Mouse (Mus musculus) liver, embryonic 12.5 days (tissue): ENCODE data around the gene Ksr2. TPM values are rescaled to one million over a fixed set of nuclear protein-coding genes. Genes with fewer than 3 reads are reported as not detected.
"Not testable (repeated sequence)": the region's sequence is repeated elsewhere in the genome, so short reads cannot be mapped to it uniquely, and the experiment has no call there.

Experiments used
- ATAC-seq: fragments of 200-750 bp; cut with Nextera tagmentation; 2 replicates; pipeline ENCODE4 v1.8.0; 2017; ENCODE audit warnings: moderate number of reproducible peaks, mild to moderate bottlenecking, moderate library complexity
- H3K27ac ChIP-seq: fragments of 300-500 bp; sonication (generic); 2 replicates; pipeline ENCODE4 v1.5.1; 2016; ENCODE audit warnings: mild to moderate bottlenecking
- H3K27me3 ChIP-seq: fragments of 300-500 bp; sonication (generic); replicated peaks from 2 replicates; pipeline ENCODE4 v1.6.1; 2016; ENCODE audit warnings: mild to moderate bottlenecking, moderate library complexity
- H3K36me3 ChIP-seq: fragments of 300-500 bp; sonication (generic); 2 replicates; pipeline ENCODE4 v1.6.1; 2016; ENCODE audit warnings: mild to moderate bottlenecking, moderate library complexity
- H3K4me1 ChIP-seq: fragments of 300-500 bp; sonication (generic); 2 replicates; pipeline ENCODE4 v1.6.1; 2016
- H3K4me2 ChIP-seq: fragments of 300-500 bp; sonication (generic); 2 replicates; pipeline ENCODE4 v1.6.1; 2016; ENCODE audit warnings: mild to moderate bottlenecking, moderate library complexity
- H3K4me3 ChIP-seq: fragments of 300-500 bp; sonication (generic); 2 replicates; pipeline ENCODE4 v1.5.1; 2016; ENCODE audit warnings: mild to moderate bottlenecking, moderate library complexity
- H3K9ac ChIP-seq: fragments of 300-500 bp; sonication (generic); 2 replicates; pipeline ENCODE4 v1.6.1; 2016; ENCODE audit warnings: mild to moderate bottlenecking, moderate library complexity
- H3K9me3 ChIP-seq: fragments of 300-500 bp; sonication (generic); replicated peaks from 2 replicates; pipeline ENCODE4 v1.6.1; 2016; ENCODE audit warnings: mild to moderate bottlenecking, moderate library complexity
- WGBS: fragments of 180-500 bp; shearing (Covaris S2); methylation state at CpG from one replicate; pipeline ENCODE4 v1.1.7; 2016; ENCODE audit not compliant: insufficient replicate concordance; 5-methylcytosine and 5-hydroxymethylcytosine counted together
- polyA plus RNA-seq: library from polyadenylated mRNA; unstranded; fragments of >200 nt; fragmentation: Nextera tagmentation; extraction: Ambion mirVana; gene quantifications from 2 replicates; pipeline ENCODE4 v1.2.1, GENCODE M21; 2016

Gene Ksr2
- polyA plus RNA-seq, 1 experiment from 2014 or later, result not detected

- H3K27ac ChIP-seq, result no peak overlapping the region
- H3K9ac ChIP-seq, result no peak overlapping the region
- 8% methylated on average over 10 of the region's 10 CpGs for WGBS
- no peak for ATAC-seq
- H3K27me3 ChIP-seq, result peaks cover 93% of the 10 kb centered on the region
- 0 out of 2 replicates have a peak, but pooled peaks cover 9% of the 10 kb centered on the region for H3K4me1 ChIP-seq
- no peak overlapping the region for H3K4me3 ChIP-seq
- no peaks in the 10 kb centered on the region for H3K9me3 ChIP-seq
- no peak overlapping the region; the same call in 1 of the 2 replicates for H3K4me2 ChIP-seq
- no peaks in the 10 kb centered on the region for H3K36me3 ChIP-seq
These were observed 811 bp downstream of the Ksr2 start for GRCm38 (mm10) chr5:117414611-117415010.

- peaks cover 86% of the 10 kb centered on the region for H3K27me3 ChIP-seq
These were observed 1.5 kb downstream of the Ksr2 start for GRCm38 (mm10) chr5:117415011-117415912.

GRCm38 (mm10) chr5:117417442-117417841 lies 3.6 kb downstream of the Ksr2 start:
- no peak overlapping the region for H3K27ac ChIP-seq
- no peak overlapping the region for H3K4me3 ChIP-seq
- H3K4me2 ChIP-seq, result no peak overlapping the region
- peaks cover 64% of the 10 kb centered on the region for H3K27me3 ChIP-seq
- WGBS, result 47% methylated on average over 2 of the region's 2 CpGs
- no peaks in the 10 kb centered on the region for H3K36me3 ChIP-seq
- no peak overlapping the region for H3K9ac ChIP-seq
- no peaks in the 10 kb centered on the region for H3K9me3 ChIP-seq
- H3K4me1 ChIP-seq, result 0 out of 2 replicates have a peak, but pooled peaks cover 9% of the 10 kb centered on the region
- ATAC-seq, result no peak

More at GRCm38 (mm10) chr5:117415011-117415912, 1.5 kb downstream of the Ksr2 start:
- ATAC-seq, result no peak
- Histone ChIP-seq H3K4me1 (0 out of 2 replicates have a peak, but pooled peaks cover 9% of the 10 kb centered on the region), H3K27ac (no peak overlapping the region), H3K9ac (no peak overlapping the region), H3K36me3 (no peaks in the 10 kb centered on the region), H3K4me2 (no peak overlapping the region), H3K4me3 (no peak overlapping the region), H3K9me3 (no peaks in the 10 kb centered on the region)
- WGBS, result 36% methylated on average over 19 of the region's 19 CpGs

GRCm38 (mm10) chr5:117433501-117433900 lies 19.7 kb downstream of the Ksr2 start:
- not testable (repeated sequence) for H3K27me3 ChIP-seq, ATAC-seq, H3K4me2 ChIP-seq, H3K36me3 ChIP-seq, H3K9me3 ChIP-seq, H3K4me3 ChIP-seq, H3K9ac ChIP-seq, H3K27ac ChIP-seq, H3K4me1 ChIP-seq
- 82% methylated on average over 7 of the region's 7 CpGs for WGBS

GRCm38 (mm10) chr5:117440261-117440660 lies 26.5 kb downstream of the Ksr2 start:
- Histone ChIP-seq H3K4me3 (no peak overlapping the region), H3K4me2 (no peak overlapping the region), H3K27ac (no peak overlapping the region), H3K4me1 (no peaks in the 10 kb centered on the region), H3K27me3 (peaks cover 6% of the 10 kb centered on the region; the same call in 1 of the 2 replicates), H3K36me3 (no peaks in the 10 kb centered on the region), H3K9me3 (no peaks in the 10 kb centered on the region), H3K9ac (no peak overlapping the region)
- 78% methylated on average over 11 of the region's 11 CpGs for whole genome bisulfite sequencing
- no peak for ATAC-seq

- H3K27me3 ChIP-seq, result peaks cover 12% of the 10 kb centered on the region; the same call in 1 of the 2 replicates
- no peak overlapping the region for H3K9ac ChIP-seq
- H3K9me3 ChIP-seq, result no peaks in the 10 kb centered on the region
- no peak overlapping the region for H3K27ac ChIP-seq
- H3K4me3 ChIP-seq, result no peak overlapping the region
- no peaks in the 10 kb centered on the region for H3K4me1 ChIP-seq
- ATAC-seq, result no peak
- no peak overlapping the region for H3K4me2 ChIP-seq
- WGBS, result 49% methylated on average over 18 of the region's 18 CpGs
- H3K36me3 ChIP-seq, result no peaks in the 10 kb centered on the region
These were observed 27.5 kb downstream of the Ksr2 start for GRCm38 (mm10) chr5:117441242-117441842.

- Histone ChIP-seq H3K9me3 (no peaks in the 10 kb centered on the region), H3K27ac (no peak overlapping the region), H3K9ac (no peak overlapping the region), H3K4me1 (no peaks in the 10 kb centered on the region), H3K27me3 (peaks cover 17% of the 10 kb centered on the region; the same call in 1 of the 2 replicates), H3K36me3 (no peaks in the 10 kb centered on the region), H3K4me2 (no peak overlapping the region), H3K4me3 (no peak overlapping the region)
- ATAC-seq, result no peak
- WGBS, result 81% methylated on average over 12 of the region's 12 CpGs
These were observed 28.5 kb downstream of the Ksr2 start for GRCm38 (mm10) chr5:117442157-117442765.

- H3K36me3 ChIP-seq, result no peaks in the 10 kb centered on the region
- H3K9me3 ChIP-seq, result no peaks in the 10 kb centered on the region
- H3K27me3 ChIP-seq, result peaks cover 22% of the 10 kb centered on the region; the same call in 1 of the 2 replicates
- no peak overlapping the region for H3K4me3 ChIP-seq
- no peak overlapping the region for H3K9ac ChIP-seq
- H3K27ac ChIP-seq, result no peak overlapping the region
- 58% methylated on average over 4 of the region's 4 CpGs for WGBS
- no peak overlapping the region for H3K4me2 ChIP-seq
- H3K4me1 ChIP-seq, result no peaks in the 10 kb centered on the region
- no peak for ATAC-seq
These were observed 29.3 kb downstream of the Ksr2 start for GRCm38 (mm10) chr5:117443141-117443540.

- H3K4me1 ChIP-seq, result no peaks in the 10 kb centered on the region
- H3K9me3 ChIP-seq, result no peaks in the 10 kb centered on the region
- no peak overlapping the region for H3K4me2 ChIP-seq
- H3K9ac ChIP-seq, result no peak overlapping the region
- no peak overlapping the region for H3K27ac ChIP-seq
- 71% methylated on average over 6 of the region's 6 CpGs for WGBS
- ATAC-seq, result no peak
- no peaks in the 10 kb centered on the region for H3K36me3 ChIP-seq
- H3K27me3 ChIP-seq, result peaks cover 22% of the 10 kb centered on the region; the same call in 1 of the 2 replicates
- no peak overlapping the region for H3K4me3 ChIP-seq
These were observed 30.1 kb downstream of the Ksr2 start for GRCm38 (mm10) chr5:117443902-117444301.

- Histone ChIP-seq H3K4me1 (no peaks in the 10 kb centered on the region), H3K4me3 (no peak overlapping the region), H3K27ac (no peak overlapping the region), H3K27me3 (peaks cover 16% of the 10 kb centered on the region; the same call in 1 of the 2 replicates), H3K9me3 (no peaks in the 10 kb centered on the region), H3K36me3 (no peaks in the 10 kb centered on the region), H3K4me2 (no peak overlapping the region), H3K9ac (no peak overlapping the region)
- 35% methylated on average over 6 of the region's 6 CpGs for WGBS
- ATAC-seq, result no peak
These were observed 33.9 kb downstream of the Ksr2 start for GRCm38 (mm10) chr5:117447698-117448097.

GRCm38 (mm10) chr5:117452013-117452412 lies 38.2 kb downstream of the Ksr2 start:
- H3K36me3 ChIP-seq, result no peaks in the 10 kb centered on the region
- H3K4me3 ChIP-seq, result no peak overlapping the region
- peaks cover 7% of the 10 kb centered on the region; the same call in 1 of the 2 replicates for H3K27me3 ChIP-seq
- no peak for ATAC-seq
- WGBS, result 67% methylated on average over 2 of the region's 2 CpGs
- H3K27ac ChIP-seq, result no peak overlapping the region
- H3K9me3 ChIP-seq, result no peaks in the 10 kb centered on the region
- H3K9ac ChIP-seq, result no peak overlapping the region
- no peaks in the 10 kb centered on the region for H3K4me1 ChIP-seq
- H3K4me2 ChIP-seq, result no peak overlapping the region

- H3K4me1 ChIP-seq, result peaks cover 21% of the 10 kb centered on the region
- H3K27me3 ChIP-seq, result no peaks in the 10 kb centered on the region
- no peak overlapping the region for H3K4me2 ChIP-seq
- no peaks in the 10 kb centered on the region for H3K9me3 ChIP-seq
- no peaks in the 10 kb centered on the region for H3K36me3 ChIP-seq
- H3K4me3 ChIP-seq, result no peak overlapping the region
- H3K9ac ChIP-seq, result no peak overlapping the region
- 63% methylated on average over 8 of the region's 8 CpGs for WGBS
- H3K27ac ChIP-seq, result no peak overlapping the region
- no peak for ATAC-seq
These were observed 41.7 kb downstream of the Ksr2 start for GRCm38 (mm10) chr5:117455546-117455945.
